Mouse (Mus musculus) hindbrain, embryonic 13.5 days (tissue): ENCODE results near the gene Olfr774. TPM values are rescaled to one million over a fixed set of nuclear protein-coding genes. Genes with fewer than 3 reads are reported as not detected.
"Not testable (repeated sequence)": the region's sequence is repeated elsewhere in the genome, so short reads cannot be mapped to it uniquely, and the experiment has no call there.

ENCODE experiments used
- ATAC-seq: fragments of 200-750 bp; cut with Nextera tagmentation; 2 replicates; pipeline ENCODE4 v1.8.0; 2017; ENCODE audit warnings: moderate TSS enrichment; ENCODE audit not compliant: low FRiP score
- H3K27ac ChIP-seq: fragments of 300-500 bp; sonication (generic); 2 replicates; pipeline ENCODE4 v1.5.1; 2015; ENCODE audit warnings: inconsistent platforms, mild to moderate bottlenecking, moderate library complexity
- H3K27me3 ChIP-seq: fragments of 300-500 bp; sonication (generic); 2 replicates; pipeline ENCODE4 v1.6.1; 2015; ENCODE audit warnings: mild to moderate bottlenecking, inconsistent platforms
- H3K36me3 ChIP-seq: fragments of 300-500 bp; sonication (generic); 2 replicates; pipeline ENCODE4 v1.6.1; 2015; ENCODE audit warnings: mild to moderate bottlenecking, inconsistent platforms
- H3K4me1 ChIP-seq: fragments of 300-500 bp; sonication (generic); replicated peaks from 2 replicates; pipeline ENCODE4 v1.6.1; 2015; ENCODE audit warnings: inconsistent platforms
- H3K4me2 ChIP-seq: fragments of 300-500 bp; sonication (generic); 2 replicates; pipeline ENCODE4 v1.6.1; 2015; ENCODE audit warnings: inconsistent platforms, mild to moderate bottlenecking, moderate library complexity
- H3K4me3 ChIP-seq: fragments of 300-500 bp; sonication (generic); 2 replicates; pipeline ENCODE4 v1.5.1; 2015; ENCODE audit warnings: mild to moderate bottlenecking, inconsistent platforms
- H3K9ac ChIP-seq: fragments of 300-500 bp; sonication (generic); 2 replicates; pipeline ENCODE4 v1.6.1; 2015; ENCODE audit warnings: mild to moderate bottlenecking, inconsistent platforms
- H3K9me3 ChIP-seq: fragments of 300-500 bp; sonication (generic); 2 replicates; pipeline ENCODE4 v1.6.1; 2016; ENCODE audit warnings: inconsistent platforms
- WGBS: fragments of 180-500 bp; shearing (Covaris S2); methylation state at CpG from one replicate; pipeline ENCODE4 v1.1.7; 2015; 5-methylcytosine and 5-hydroxymethylcytosine counted together
- polyA plus RNA-seq: library from polyadenylated mRNA; unstranded; fragments of >200 nt; fragmentation: Nextera tagmentation; extraction: Ambion mirVana; gene quantifications from 2 replicates; pipeline ENCODE4 v1.2.1, GENCODE M21; 2015

Gene Olfr774
- polyA plus RNA-seq = not detected in 2 replicates

DNA sequence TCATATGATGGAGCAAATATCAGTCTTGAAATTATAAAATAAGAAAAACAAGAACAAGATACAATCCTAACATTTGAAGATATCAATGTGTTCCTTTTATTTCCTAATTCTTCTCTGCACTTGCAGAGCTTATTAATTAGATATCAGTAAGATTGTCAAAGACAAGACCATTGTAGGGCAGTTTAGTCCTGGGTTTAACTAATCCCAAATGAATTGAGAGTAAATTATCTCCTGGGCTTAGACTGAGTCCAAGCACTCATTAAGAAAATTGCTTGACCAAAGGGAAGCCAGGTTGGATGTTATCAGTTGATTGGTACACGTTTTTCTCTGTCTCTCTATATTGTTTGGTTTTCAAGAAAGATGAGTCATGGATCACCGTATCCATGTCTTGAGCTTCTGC, at the start of gene Olfr774:
Gene Olfr774 (plus strand): TSS at position 301 of the 400 bp plus-strand sequence.
- WGBS = 85% methylated on average over 2 of the region's 2 CpGs
- Histone ChIP-seq H3K27ac (no peak within 1 kb of the TSS), H3K36me3 (no peaks in the 10 kb centered on the region), H3K9ac (no peak within 1 kb of the TSS), H3K4me2 (no peak within 1 kb of the TSS), H3K4me1 (no peaks in the 10 kb centered on the region), H3K27me3 (no peaks in the 10 kb centered on the region), H3K4me3 (no peak within 1 kb of the TSS), H3K9me3 (no peaks in the 10 kb centered on the region)
- no peak for ATAC-seq

GRCm38 (mm10) chr10:129187319-129187718, 48.7 kb upstream of the Olfr774 start, which contains the start of gene Olfr773:
Gene Olfr773 (minus strand): TSS chr10:129187419.
- H3K4me2 ChIP-seq, ATAC-seq, H3K27ac ChIP-seq, H3K9me3 ChIP-seq, H3K4me1 ChIP-seq, H3K27me3 ChIP-seq, H3K36me3 ChIP-seq, H3K4me3 ChIP-seq, H3K9ac ChIP-seq: not testable (repeated sequence)

GRCm38 (mm10) chr10:129230737-129231136, 5.3 kb upstream of the Olfr774 start:
- H3K9me3 ChIP-seq = no peaks in the 10 kb centered on the region
- ATAC-seq = no peak
- H3K27ac ChIP-seq = no peak overlapping the region
- no peaks in the 10 kb centered on the region for H3K27me3 ChIP-seq
- no peak overlapping the region for H3K4me3 ChIP-seq
- WGBS = 88% methylated on average over 1 of the region's 1 CpGs
- no peaks in the 10 kb centered on the region for H3K36me3 ChIP-seq
- H3K4me2 ChIP-seq = no peak overlapping the region
- no peaks in the 10 kb centered on the region for H3K4me1 ChIP-seq
- H3K9ac ChIP-seq = no peak overlapping the region

DNA sequence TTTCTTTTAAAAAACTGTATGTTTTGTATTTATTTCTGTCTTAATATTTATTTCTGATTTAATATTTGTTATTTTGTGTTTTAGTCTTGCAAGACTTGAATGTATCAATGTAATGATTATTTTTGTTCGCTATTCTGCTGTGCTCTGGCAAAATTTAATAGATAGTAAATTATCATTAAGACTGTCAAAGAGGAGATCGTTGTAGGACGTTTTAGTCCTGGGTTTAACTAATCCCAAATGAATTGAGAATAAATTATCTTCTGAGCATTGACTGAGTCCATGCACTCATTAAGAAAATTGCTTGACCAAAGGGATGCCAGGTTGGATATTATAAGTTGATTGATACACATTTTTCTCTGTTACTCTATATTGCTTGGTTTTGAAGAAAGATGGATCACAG, 12.1 kb downstream of the Olfr774 start, which contains the start of gene Olfr775:
Gene Olfr775 (plus strand): TSS at position 301 of the 400 bp plus-strand sequence.
- WGBS = 62% methylated on average over 3 of the region's 3 CpGs
- H3K4me1 ChIP-seq = no peaks in the 10 kb centered on the region
- no peak within 1 kb of the TSS for H3K4me2 ChIP-seq
- H3K27ac ChIP-seq = no peak within 1 kb of the TSS
- H3K9me3 ChIP-seq = no peaks in the 10 kb centered on the region
- H3K9ac ChIP-seq = no peak within 1 kb of the TSS
- ATAC-seq = no peak
- H3K36me3 ChIP-seq = no peaks in the 10 kb centered on the region
- H3K4me3 ChIP-seq = no peak within 1 kb of the TSS
- H3K27me3 ChIP-seq = no peaks in the 10 kb centered on the region

DNA sequence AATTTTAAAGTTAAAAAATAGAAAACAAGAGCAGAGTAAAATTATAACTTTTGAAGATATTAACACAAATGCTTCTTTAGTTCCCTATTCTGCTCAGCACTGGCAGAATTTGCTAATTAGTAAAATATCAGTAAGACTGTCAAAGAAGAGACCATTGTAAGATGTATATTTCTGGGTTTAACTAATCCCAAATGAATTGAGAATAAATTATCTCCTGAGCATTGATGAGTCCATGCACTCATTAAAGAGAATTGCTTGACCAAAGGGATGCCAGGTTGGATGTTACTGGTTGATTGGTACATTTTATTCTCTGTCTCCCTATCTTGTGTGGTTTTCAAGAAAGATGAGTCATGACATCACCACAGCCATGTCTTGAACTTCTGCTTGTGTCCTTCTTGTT, 22.8 kb downstream of the Olfr774 start, which contains the start of gene Olfr776:
Gene Olfr776 (plus strand): TSS at position 301 of the 400 bp plus-strand sequence.
- H3K36me3 ChIP-seq = no peaks in the 10 kb centered on the region
- ATAC-seq = no peak
- no peaks in the 10 kb centered on the region for H3K27me3 ChIP-seq
- no peak within 1 kb of the TSS for H3K9ac ChIP-seq
- H3K4me2 ChIP-seq = no peak within 1 kb of the TSS
- H3K4me1 ChIP-seq = no peaks in the 10 kb centered on the region
- no peaks in the 10 kb centered on the region for H3K9me3 ChIP-seq
- H3K27ac ChIP-seq = no peak within 1 kb of the TSS
- no peak within 1 kb of the TSS for H3K4me3 ChIP-seq

- no peaks in the 10 kb centered on the region for H3K4me1 ChIP-seq
- 95% methylated on average over 2 of the region's 2 CpGs for WGBS
- H3K4me3 ChIP-seq = no peak within 1 kb of the TSS
- no peaks in the 10 kb centered on the region for H3K27me3 ChIP-seq
- no peak within 1 kb of the TSS for H3K9ac ChIP-seq
- H3K4me2 ChIP-seq = no peak within 1 kb of the TSS
- H3K36me3 ChIP-seq = no peaks in the 10 kb centered on the region
- H3K9me3 ChIP-seq = no peaks in the 10 kb centered on the region
- no peak for ATAC-seq
- H3K27ac ChIP-seq = no peak within 1 kb of the TSS
Measured at GRCm38 (mm10) chr10:129271081-129271535, 35.1 kb downstream of the Olfr774 start, which contains the start of gene Olfr777. Gene Olfr777 (minus strand): TSS chr10:129271485.

Other genes starting within 250 kb of the Olfr774 start
- not detected in 2 replicates for gene Olfr9, start 246.8 kb upstream of the Olfr774 start, polyA plus RNA-seq
- gene Olfr763, start 225.4 kb upstream of the Olfr774 start, polyA plus RNA-seq = not detected in 2 replicates
- gene Olfr764-ps1, start 196.3 kb upstream of the Olfr774 start, polyA plus RNA-seq = not detected in 2 replicates
- not detected in 2 replicates for gene Olfr765, start 186.2 kb upstream of the Olfr774 start, polyA plus RNA-seq
- not detected in 2 replicates for gene Olfr766-ps1, start 167.2 kb upstream of the Olfr774 start, polyA plus RNA-seq
- not detected in 2 replicates for gene Olfr767, start 153.3 kb upstream of the Olfr774 start, polyA plus RNA-seq
- not detected in 2 replicates for gene Olfr768, start 136.8 kb upstream of the Olfr774 start, polyA plus RNA-seq
- gene Olfr769, start 118.3 kb upstream of the Olfr774 start, polyA plus RNA-seq = not detected in 2 replicates
- not detected in 2 replicates for gene Olfr770, start 97.2 kb upstream of the Olfr774 start, polyA plus RNA-seq
- gene Olfr771, start 71.5 kb upstream of the Olfr774 start, polyA plus RNA-seq = not detected in 2 replicates
- not detected in 2 replicates for gene Olfr772, start 58.3 kb upstream of the Olfr774 start, polyA plus RNA-seq
- gene Olfr773, start 48.8 kb upstream of the Olfr774 start, polyA plus RNA-seq = not detected in 2 replicates
- gene Olfr775, start 12.2 kb downstream of the Olfr774 start, polyA plus RNA-seq = not detected in 2 replicates
- gene Olfr776, start 22.9 kb downstream of the Olfr774 start, polyA plus RNA-seq = not detected in 2 replicates
- gene Olfr777, start 35.3 kb downstream of the Olfr774 start, polyA plus RNA-seq = not detected in 2 replicates
- gene Olfr780, start 81.9 kb downstream of the Olfr774 start, polyA plus RNA-seq = not detected in 2 replicates
- gene Olfr781, start 92.7 kb downstream of the Olfr774 start, polyA plus RNA-seq = not detected in 2 replicates
- not detected in 2 replicates for gene Olfr782, start 112.6 kb downstream of the Olfr774 start, polyA plus RNA-seq
- 0.08 TPM in 1 of 2 replicates, not detected in the other for gene Olfr784, start 147.9 kb downstream of the Olfr774 start, polyA plus RNA-seq
- not detected in 2 replicates for gene Olfr785, start 169.2 kb downstream of the Olfr774 start, polyA plus RNA-seq
- not detected in 2 replicates for gene Olfr786, start 191.1 kb downstream of the Olfr774 start, polyA plus RNA-seq
- not detected in 2 replicates for gene Olfr787, start 225.7 kb downstream of the Olfr774 start, polyA plus RNA-seq
- gene Olfr788, start 234.8 kb downstream of the Olfr774 start, polyA plus RNA-seq = not detected in 2 replicates
- not detected in 2 replicates for gene Olfr789, start 248.5 kb downstream of the Olfr774 start, polyA plus RNA-seq